Mouse (Mus musculus): ENCODE measurements at regions not wholly inside any gene's neighbourhood (a gene's known extent, or its start where the extent isn't known, plus 50 kb on each side); places are given as distances from the start of the nearest gene placed in this dataset.

DNA sequence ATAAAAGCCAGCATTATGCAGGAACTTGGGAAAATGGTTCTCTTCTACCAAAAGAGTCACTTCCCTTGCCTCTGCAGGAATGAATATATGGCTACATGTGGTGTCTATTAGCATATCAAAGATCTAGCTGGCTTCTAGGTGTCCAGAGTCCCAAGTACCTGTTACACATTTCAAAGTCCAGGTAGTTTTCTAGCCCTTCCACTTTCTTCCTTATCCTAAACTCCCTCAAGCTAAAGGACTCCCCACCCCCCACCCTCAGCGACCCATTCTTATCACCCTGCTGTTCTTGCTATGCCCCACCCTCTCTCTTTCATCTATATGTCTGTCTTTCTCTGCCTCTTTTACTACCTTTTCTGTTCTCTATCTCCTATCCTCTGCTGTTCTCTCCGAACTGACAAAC lies 288.3 kb upstream of the Cntn4 start:
- no peak for DNase-seq

DNA sequence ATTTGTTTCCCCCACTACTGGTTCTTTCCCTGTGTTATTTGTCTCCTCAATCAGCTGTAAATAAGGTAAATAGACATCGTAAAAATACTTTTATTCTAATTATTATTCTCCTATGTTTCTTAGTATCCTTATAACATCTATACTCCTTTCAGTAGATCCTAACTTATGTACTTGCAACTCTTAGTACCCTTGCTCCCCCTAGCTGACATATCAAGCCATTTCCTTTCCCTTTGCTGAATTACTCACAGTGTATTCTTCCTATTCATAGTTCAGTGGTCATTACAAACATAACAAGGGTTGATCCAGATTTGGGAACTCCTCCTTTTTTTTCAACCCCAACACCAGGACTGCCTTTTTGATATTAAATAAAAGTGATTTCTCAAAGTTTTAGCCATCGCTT lies 279.1 kb upstream of the Cntn4 start:
- peak; percentile 4 for DNase-seq

DNA sequence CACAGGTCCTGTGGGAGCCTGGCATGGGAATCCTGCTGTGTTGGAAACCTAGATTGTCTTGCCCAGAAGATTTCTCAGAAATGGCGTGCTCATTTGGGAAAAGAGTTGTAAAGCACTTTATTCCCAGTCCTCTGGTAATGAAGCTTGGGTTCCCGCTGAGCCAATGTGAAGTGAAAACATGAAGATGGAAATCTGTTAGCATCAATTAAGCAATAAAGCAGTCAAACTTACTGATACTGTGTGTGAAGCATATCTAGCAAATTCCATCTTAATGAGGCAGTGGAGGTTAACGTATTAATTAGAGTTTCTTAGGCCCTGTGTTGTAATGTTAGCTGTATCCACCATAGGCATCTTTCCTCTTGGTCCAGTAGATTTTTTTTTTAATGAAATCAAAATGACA lies 259.9 kb upstream of the Cntn4 start:
- no peak for DNase-seq

GRCm38 (mm10) chr6:105447208-105447607 lies 230.3 kb upstream of the Cntn4 start:
- DNase-seq = no peak

- DNase-seq = no peak
These were observed 194.1 kb upstream of the Cntn4 start for GRCm38 (mm10) chr6:105483388-105483787.

GRCm38 (mm10) chr6:105493308-105493707 lies 184.2 kb upstream of the Cntn4 start:
- DNase-seq = no peak

Measured in layer of hippocampus, adult 9-11 months (tissue).